Mouse (Mus musculus) olfactory bulb, adult 2 months (tissue): ENCODE data around the gene Nags.

Source experiments
- CTCF ChIP-seq: fragments of 200-500 bp; IDR thresholded peaks from 2 replicates; pipeline ENCODE4 v1.5.1; 2012; ENCODE audit warnings: low read depth, mild to moderate bottlenecking, low read length, moderate library complexity; ENCODE audit not compliant: insufficient read depth
- POLR2A ChIP-seq: fragments of 200-500 bp; IDR thresholded peaks from 2 replicates; pipeline ENCODE4 v1.6.1; 2012; ENCODE audit warnings: mild to moderate bottlenecking, low read depth, low read length, moderate library complexity; ENCODE audit not compliant: insufficient read depth

DNA sequence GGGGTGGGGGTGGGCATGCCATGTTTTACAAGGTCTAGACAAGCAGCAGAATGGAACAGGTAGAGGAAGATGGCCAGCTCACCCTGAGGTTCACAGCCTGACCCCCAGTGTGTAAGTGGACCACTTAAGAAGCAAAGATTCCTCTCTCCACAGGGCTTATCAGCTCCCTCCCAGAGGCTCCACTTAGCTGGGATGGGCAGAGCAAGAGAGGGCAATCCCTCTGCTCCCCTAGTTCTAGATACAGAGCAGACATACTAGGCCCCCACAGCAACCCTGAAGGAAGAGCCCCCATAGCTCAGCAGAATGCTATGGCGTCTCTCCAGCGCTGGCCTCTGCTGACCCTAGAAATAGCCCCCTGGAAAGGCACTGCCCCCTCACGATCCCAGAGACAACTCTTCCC is 49.6 kb upstream of the Nags start:
- TF ChIP-seq CTCF (no peak), POLR2A (no peak)
